Mouse (Mus musculus) layer of hippocampus, adult 11-12 months (tissue): Measurements from ENCODE around the gene Hsd17b1.
A peak's percentile ranks its signal among the peaks of the same experiment; 100 is the strongest.
"Not testable (repeated sequence)": the region's sequence is repeated elsewhere in the genome, so short reads cannot be mapped to it uniquely, and the experiment has no call there.

Source experiments
- DNase-seq: peaks from one replicate; pipeline ENCODE4 v3.0.0; 2022; ENCODE audit warnings: low spot score

Hsd17b1 gene

DNA sequence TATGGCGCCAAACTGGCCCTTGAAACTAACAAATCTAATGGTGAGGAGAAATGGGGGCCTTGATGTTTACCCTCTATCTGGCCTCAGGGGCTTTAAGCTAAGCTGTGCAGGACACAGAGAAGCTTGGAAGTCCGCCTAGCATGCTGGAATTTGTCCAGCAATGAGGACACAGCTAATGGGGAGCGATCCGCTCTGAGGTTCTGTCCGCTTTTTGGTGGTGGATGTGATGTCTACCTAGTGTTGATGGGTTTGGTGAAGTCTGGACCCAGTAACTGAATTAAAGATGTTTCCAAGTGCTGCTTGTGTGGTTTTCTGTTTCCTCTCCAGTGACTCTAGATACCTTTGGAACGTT, 8.1 kb downstream of the Hsd17b1 start:
- DNase-seq: no peak

DNA sequence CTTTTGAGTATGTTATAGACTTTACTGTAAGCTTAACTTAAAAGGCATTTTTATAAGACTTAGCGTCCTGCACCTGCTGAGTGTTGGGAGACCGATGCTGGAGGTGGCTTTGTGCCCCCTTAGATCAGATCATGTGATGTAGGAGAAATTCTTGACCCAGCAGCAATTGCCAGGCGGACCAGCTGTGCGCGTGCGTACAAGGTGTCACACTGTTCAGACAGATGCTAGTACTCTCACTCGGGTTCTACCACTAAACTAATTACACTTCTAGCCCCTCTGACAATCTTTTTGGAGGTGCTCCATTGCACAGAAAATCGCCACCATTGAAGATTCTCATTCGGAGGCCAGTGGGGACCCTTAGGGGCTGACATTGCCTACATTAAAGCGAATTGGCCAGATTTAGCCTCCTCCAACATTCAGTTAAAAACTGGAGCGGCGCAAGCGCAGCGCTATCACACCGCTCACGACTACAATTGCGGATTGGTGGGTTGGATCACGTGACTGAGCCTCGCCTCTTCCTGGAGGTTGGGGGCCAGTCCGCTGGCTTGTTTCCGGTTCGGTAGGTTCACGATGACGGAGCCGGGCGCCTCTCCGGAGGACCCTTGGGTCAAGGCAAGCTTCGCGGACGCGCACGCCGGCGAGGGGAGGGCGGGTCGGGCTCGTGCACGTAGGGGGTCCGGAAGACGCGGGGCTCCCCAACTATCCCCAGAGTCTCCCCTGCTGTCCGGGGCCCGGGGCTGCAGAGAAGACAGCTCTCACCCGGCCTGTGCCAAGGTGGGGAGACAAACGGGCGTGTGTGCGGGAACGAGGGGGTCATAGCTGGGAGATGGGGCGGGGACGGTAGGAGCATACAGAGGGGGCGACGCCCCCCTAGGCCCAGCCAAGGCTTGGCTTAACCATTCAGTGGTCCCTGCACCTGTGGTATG, 8.8 kb downstream of the Hsd17b1 start, which contains the start of gene Mlx:
Gene Mlx, plus strand, starts transcription at position 522 of the 926 bp plus-strand sequence.
- DNase-seq: peak; percentile 93

DNA sequence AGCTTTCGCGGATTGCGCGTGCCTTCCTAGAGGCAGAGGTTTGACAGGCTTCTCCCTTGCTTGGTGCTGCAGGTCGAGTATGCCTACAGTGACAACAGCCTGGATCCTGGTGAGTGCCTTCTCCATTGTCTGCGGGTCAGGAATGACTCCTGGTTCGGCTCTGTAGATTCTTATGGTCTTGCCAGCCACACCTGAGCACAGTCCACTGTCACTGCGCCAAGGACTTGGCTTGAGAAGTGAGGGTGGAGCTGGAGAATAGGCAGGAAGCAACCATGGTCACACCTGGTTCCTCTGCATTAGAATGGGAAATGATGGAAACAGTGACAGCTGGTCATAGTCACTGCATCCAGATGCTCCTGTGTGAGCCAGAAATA, 9.5 kb downstream of the Hsd17b1 start:
- DNase-seq: no peak

DNA sequence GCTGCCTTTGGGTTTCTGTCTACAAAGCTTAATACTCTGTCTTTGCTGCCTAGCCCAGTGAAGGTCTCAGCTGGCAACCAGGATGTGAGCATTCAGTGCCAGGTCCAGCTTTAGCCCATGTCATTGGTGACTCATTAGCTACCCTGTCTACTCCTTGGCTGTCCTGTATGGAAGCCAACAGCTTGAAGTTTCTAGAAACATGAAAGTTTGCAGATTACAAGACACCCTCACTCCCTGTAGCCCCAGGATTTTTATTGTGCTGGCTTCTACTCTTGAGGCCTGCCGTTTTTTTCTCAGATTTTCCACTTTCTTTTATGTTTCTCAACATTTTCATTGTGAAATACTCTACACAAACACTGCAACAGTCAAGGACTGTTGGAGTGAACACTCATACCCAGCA, 11.7 kb downstream of the Hsd17b1 start:
- DNase-seq: no peak

DNA sequence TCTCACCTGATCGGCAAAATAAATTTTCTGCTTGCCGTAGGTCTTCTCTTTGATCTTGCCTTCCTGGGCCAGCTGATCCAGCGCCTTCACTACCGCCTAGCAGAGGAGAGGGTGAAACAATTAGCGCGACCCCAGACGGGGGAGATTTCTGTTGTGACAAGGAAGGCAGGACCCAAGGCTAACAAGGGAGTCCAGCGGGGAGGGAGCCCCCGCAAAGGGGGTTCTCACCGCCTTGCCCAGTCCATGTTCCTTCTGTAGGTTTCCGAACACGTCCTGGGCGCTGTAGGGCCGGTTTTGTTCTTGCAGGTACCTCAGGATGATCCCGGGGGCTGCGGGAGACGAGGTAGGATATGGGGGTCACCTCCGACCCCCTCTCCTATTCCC, 16.7 kb downstream of the Hsd17b1 start:
- peak; percentile 41 for DNase-seq

DNA sequence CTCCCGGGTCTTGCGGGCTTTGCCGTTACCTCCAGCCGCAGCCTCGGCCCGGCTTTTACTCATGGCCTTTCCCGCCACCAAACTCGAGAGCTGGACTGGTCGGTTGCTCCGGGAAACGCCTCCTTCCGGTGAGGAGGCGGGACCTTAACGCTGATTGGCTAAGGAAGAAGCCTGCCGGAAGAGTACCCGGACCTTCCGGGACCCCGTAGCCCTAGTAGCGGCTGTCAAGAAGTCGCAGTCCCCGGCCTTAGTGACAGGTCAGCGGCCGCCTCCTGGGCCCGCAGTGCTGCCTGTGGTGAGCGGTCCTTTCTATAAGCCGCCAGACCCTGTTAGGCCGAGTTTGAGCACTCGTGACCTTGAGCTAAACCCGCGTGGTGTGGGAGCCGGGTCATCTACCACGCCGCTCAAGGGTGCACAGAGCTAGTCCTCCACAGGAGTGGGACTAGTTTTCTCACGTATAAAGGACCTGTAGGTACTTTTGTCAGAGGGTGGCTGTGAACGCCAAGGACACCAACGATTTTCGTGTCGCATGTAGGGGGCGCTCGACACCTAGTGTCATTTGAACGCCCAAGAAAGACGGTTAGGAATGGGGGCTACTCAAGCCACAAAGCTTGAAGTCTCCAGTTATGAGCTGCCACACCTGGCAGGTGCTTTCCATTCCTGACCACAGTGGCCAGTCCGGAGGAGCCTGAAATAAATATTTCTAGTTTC, 17.3 kb downstream of the Hsd17b1 start, which contains the start of gene Psmc3ip:
Gene Psmc3ip, minus strand, starts transcription at position 123 of the 711 bp plus-strand sequence.
- peak; percentile 94 for DNase-seq

DNA sequence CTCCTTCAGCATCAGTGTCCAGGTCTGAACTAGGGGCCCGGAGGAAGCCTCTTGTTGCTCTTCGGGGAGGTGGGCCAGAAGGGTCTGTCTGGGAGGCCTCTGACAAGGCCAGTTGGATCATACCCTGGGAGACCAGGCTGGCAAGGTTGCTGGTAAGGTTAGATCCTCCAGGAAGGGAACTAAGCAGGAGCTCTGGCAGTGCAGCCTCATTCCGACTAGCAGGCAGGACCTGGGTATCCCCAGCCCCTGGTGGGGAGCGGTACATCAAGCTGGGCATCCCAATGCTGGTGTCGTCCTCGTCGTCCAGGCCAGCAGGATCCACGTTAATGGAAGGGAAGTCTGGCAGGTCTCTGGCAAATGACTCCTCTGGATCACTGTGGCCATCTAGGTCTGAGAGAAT, 20.0 kb downstream of the Hsd17b1 start:
- DNase-seq: no peak

DNA sequence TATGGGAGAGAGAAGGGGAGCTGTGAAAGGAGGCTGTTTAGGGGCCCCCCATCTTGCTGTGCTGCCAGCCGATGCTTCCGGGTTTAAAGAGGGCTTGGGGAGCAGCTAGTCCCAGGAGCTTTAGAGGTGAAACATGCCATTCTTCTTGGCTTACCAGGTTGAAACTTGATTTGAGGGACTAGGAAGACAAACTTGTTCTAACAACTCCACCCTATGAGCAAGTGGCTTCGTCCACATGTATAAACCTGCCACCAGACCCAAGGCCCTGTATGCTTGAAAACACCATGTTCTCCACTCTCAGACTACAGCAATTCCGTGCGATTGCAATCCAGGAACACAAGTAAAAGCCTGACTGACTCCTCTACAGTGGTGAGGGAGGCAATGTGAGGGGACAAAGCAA, 24.8 kb downstream of the Hsd17b1 start:
- DNase-seq: no peak

DNA sequence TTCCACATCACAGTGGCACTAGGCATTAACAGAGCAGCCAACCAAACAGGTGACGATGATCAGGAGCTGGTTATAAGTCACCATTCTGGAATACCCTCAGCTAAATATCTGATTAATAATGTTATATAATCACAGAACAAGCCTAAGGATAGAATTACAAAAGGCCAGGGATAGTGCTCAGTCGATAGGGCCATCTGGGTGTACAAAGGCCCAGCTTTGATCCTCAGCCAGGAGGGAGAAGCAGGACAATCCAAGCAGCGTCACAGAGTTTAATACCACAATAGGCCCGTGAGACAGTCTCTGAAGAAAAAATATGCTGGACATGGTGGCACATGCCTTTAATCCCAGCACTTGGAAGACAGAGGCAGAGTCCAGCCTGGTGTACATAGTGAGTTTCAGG, 31.1 kb downstream of the Hsd17b1 start:
- DNase-seq: no peak

DNA sequence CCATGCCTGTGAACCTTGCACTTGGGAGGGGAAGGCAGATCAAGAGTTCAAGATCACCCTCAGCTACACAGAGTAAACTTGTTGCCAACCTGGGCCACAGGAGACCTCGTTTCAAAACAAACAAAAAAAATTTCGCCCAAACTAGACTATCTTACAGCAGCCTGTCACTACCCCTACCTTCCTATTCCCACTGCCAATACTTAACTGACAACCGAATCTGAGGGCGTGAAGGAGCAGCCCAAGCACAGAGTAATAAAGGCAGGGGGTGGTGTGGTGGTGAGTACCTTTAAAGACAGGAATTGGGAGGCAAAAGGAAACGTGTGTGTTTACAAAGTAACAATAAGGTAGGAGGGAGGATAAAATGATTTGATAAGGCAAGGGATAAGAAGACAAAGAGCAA, 32.5 kb downstream of the Hsd17b1 start:
- no peak for DNase-seq

DNA sequence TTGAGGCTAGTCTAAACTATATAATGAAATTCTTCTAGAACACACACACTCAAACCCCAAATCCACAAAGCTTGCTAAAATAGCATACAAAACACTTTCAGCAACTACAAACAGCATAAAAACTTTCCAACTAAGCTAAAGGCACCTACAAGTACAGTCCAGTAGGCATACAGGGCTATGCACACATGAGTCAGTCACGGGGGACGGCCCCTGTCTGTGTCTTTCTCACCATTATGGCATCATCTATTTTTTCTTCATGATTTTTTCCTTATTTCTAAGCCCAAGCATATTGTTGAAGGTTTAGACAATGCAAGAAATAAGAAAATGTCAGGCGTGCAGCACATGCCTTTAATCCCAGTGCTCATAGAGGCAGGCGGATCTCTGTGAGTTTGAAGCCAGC, 33.0 kb downstream of the Hsd17b1 start:
- no peak for DNase-seq

DNA sequence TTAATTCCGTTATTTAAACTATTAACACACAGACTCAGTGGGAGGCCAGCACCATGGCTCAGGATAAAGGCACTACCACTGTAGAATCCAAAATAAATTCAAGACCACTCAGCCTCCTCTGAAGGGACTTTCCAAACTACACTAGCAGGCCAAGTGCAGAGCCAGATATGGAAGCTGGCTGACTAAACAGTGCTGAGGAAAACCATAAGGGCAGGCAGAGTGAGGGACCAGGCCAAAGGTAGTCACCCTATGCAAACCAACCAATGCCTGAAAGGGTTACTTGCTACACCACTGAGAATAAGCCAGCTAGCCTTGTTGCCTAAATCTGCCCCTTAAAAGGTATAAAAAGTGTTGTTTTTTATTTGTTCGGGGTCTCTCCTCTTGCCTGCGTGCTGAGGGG, 34.0 kb downstream of the Hsd17b1 start:
- no peak for DNase-seq

DNA sequence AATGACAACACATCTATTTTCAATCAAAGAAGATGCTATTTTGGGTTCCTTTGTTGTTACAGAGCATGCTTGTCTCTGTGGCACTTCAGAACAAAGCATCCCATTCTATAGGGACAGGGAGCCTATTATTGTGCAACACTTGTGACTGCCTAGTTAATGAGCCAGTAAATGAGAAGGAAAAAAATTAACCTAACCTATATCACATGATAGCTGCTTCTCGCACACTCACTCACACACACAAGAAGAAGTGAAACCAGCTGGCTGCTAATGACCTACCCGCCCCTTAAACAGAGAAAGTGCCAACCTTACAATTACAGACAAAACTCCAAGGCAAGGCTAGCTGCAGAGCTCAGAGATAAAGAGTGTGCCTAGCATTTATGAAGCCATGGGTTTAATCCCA, 37.4 kb downstream of the Hsd17b1 start:
- no peak for DNase-seq

DNA sequence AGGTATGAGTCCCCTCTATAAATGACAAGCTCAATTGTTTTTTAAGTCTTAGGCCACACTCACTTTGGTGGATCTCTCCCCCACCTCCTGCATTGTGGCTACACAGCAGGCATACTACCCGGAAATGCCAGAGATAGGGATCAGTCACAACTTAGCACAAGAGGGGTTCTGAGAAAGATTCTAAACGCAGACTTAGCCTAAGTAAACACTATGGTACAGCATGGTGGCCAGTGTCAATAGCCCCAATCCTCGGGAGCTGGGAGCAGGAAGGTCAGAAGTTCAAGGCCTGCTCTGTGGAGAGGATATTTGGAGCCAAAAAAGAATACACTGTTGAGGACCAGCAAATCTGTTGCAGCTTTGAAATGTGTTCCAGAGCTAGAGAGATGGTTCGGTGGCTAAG, 39.9 kb downstream of the Hsd17b1 start:
- no peak for DNase-seq

DNA sequence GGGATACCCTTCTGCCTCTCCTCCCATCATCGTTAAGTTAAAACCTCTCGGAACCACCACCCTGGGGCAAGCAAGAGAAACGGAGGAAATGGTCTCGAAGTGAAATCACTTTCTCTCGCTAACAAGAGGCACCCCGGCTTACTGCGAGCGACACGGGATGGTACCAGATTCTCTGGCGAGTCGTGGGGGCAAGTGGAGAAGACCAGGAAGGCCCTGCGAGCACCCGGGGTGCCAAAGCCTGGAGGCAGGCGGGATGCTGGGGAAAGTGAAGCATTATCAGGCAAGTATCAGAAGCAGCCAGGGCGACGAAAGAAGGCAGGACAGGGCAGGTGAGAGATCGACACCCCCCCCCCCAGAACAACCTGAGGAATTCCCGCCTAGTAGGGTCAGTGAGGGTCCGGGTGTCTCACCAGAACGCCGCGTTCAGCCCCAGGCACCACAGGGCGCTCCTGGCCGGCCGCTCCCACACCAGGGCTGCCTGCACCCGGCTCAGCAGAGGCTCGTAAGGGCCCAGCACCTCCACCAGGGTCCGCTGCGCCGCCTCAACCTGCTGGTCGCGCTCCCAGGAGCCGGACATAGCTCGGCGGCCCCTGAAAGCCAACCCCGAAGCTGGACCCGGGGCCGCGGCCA, 41.0 kb downstream of the Hsd17b1 start:
- no peak for DNase-seq

DNA sequence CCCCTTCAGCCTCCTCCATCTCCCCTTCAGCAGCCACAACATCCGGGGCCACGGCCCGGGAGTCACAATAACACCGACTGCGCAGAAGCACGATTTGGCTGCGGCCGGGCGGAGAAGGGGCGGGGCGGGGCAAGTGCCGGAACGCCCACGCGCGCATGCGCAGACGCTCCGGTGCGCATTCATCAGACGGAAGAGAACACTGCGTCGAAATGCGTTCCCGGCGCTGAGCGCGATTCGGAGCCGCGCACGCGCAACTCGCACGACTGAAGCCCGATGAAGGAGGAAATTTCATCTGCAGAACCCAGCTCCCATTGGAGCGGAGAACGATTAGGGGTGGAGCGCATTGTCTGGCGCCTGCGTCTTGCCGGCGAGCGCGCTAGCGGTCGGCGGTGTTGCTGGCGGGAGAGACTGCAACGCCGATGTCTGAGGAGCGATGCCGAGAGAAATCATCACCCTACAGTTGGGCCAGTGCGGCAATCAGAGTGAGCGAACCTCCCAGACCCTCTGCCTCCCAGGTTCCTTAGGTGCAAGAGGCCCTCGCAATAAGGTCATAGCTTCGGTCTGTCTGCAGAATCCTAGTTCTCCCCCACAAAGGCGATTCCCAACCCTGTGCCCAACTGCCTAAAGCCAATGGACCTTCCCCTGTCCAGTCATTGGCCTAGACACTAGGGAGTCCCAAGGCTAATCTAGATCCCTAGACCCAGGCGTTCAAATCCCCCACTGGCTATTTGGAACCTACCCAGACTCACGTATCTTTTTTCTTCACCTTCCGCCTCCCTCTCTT, 41.7 kb downstream of the Hsd17b1 start, which contains the start of the genes Retreg3 and Tubg1:
Gene Retreg3, minus strand, starts transcription at position 133 of the 784 bp plus-strand sequence.
Gene Tubg1, plus strand, starts transcription at position 178 of the 784 bp plus-strand sequence.
- peak; percentile 100 for DNase-seq

DNA sequence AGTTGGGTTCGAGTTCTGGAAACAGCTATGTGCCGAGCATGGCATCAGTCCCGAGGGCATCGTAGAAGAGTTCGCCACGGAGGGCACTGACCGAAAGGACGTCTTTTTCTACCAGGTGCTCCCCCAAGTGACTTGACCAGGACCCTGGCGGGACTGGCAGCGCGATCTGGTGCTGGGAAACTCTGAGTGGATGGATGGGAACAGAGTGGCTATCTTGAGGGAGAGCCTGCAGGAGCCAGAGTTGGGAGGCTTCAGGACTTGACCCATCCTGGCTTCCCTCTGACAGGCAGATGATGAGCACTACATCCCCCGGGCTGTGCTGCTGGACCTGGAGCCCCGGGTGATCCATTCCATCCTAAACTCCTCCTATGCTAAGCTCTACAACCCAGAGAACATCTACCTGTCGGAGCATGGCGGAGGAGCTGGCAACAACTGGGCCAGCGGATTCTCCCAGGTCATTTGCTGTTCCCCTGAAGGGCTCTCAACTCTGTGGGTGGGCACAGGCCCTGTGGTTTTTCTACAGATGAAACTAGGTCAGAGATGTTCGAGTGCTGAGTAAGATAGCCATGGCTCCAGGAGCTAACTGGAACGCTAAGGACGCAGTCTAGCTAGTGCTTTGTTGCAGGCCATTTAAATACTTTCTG, 42.5 kb downstream of the Hsd17b1 start:
- no peak for DNase-seq

DNA sequence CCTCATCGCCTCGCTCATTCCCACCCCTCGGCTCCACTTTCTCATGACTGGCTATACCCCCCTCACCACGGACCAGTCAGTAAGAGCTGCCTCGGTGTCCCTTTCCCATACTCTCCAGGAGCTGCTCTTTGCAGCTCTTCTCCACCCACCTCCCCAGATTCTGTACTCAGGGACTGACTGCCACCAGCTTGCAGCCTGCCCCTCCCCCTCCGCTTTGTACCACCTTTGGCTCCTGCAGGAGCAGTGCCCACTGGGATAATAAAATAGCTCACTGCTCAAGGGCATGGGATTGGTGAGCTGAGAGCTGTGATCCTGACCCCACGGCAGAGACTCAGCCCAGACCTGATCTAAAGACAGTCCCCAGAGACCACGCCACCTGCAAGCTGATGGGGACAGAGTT, 46.3 kb downstream of the Hsd17b1 start:
- not testable (repeated sequence) for DNase-seq

DNA sequence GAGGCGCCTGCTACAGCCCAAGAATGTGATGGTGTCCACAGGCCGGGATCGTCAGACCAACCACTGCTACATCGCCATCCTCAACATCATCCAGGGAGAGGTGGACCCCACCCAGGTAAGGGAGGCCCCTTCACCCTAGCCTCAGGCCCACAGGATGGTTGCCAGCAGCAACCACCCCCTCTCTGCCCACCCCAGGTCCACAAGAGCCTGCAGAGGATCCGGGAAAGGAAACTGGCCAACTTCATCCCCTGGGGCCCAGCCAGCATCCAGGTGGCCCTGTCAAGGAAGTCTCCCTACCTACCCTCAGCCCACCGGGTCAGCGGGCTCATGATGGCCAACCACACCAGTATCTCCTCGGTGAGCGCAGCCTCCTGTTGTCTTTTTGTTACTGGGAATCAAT, 46.8 kb downstream of the Hsd17b1 start:
- not testable (repeated sequence) for DNase-seq

DNA sequence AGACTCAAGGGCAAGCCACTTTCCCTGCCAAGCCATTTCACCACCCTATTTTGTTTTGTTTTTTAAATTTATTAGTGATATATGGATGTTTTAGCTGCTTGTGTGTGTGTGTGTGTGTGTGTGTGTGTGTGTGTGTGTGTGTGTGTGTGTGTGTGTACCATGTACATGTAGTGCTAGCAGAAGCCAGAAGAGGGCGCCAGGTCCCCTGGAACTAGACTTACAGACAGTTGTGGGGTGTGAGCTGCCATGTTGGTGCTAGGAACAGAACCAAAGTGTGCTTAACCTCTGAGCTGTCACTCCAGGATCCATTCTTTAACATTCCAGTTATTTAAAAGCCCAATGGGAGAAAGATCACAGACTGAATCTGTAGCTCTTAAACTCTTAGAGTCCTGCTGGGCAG, 48.9 kb downstream of the Hsd17b1 start:
- no peak for DNase-seq

DNA sequence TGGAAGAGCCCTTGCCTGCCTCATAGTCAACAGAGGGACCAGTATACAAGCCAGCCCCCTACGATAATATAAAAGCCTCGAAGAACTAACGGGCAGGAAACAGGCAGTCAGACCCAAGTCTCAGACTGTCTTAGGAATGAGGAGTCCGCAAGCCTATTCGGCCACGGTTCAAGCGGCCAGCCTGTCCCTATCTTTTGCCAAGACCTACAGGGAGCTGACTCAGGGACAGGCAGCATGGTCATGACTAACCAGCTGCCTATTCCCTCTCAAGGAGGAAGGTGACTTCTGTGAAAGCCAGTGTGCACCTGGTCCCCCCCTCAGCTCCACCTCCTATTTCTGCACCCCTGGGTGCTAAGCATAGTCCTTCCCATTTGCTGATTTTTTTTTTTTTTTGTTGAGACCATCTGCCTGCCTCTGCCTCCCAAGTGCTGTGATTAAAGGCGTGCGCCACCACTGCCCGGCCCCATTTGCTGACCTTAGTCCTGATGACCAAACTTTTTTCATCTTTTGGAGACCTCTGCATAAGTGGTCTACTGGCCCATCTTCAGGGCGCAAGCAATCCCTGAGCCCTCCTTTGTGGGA, 50.9 kb downstream of the Hsd17b1 start:
- no peak for DNase-seq
